Mouse (Mus musculus) liver, embryonic 14.5 days (tissue): ENCODE data around the gene Myrip. TPM values are rescaled to one million over a fixed set of nuclear protein-coding genes. Genes with fewer than 3 reads are reported as not detected.

Source experiments
- ATAC-seq: fragments of 200-750 bp; cut with Nextera tagmentation; 2 replicates; pipeline ENCODE4 v1.8.0; 2017; ENCODE audit warnings: moderate number of reproducible peaks, mild to moderate bottlenecking, moderate library complexity; ENCODE audit not compliant: insufficient read depth
- DNase-seq, 3 experiments: peaks; one replicate each; pipeline ENCODE4 v3.0.0-alpha.2; 2012 to 2013; ENCODE audit warnings: low read depth in 3 of 3, low spot score in 3 of 3
- H3K27ac ChIP-seq: fragments of 300-500 bp; sonication (generic); 2 replicates; pipeline ENCODE4 v1.5.1; 2014; ENCODE audit warnings: moderate library complexity, mild to moderate bottlenecking, control low read depth, inconsistent platforms
- H3K27me3 ChIP-seq: fragments of 300-500 bp; sonication (generic); 2 replicates; pipeline ENCODE4 v1.6.1; 2014; ENCODE audit warnings: mild to moderate bottlenecking, low read length, moderate library complexity; ENCODE audit not compliant: control insufficient read depth, insufficient read depth
- H3K36me3 ChIP-seq: fragments of 300-500 bp; sonication (generic); replicated peaks from 2 replicates; pipeline ENCODE4 v1.6.1; 2014; ENCODE audit warnings: low read depth; ENCODE audit not compliant: control insufficient read depth, insufficient read depth
- H3K4me1 ChIP-seq, 2 experiments: fragments of 200-500 bp in 1 of 2; fragments of 300-500 bp in 1 of 2; sonication (generic) in 1 of 2; replicated peaks; 2 replicates each; pipeline ENCODE4 v1.6.1; 2012 to 2014; ENCODE audit warnings: antibody characterized with exemption in 1 of 2, inconsistent platforms in 1 of 2, low read length in 1 of 2; ENCODE audit not compliant: control insufficient read depth in 2 of 2, insufficient read depth in 2 of 2
- H3K4me2 ChIP-seq: fragments of 300-500 bp; sonication (generic); 2 replicates; pipeline ENCODE4 v1.6.1; 2014; ENCODE audit warnings: low read depth, mild to moderate bottlenecking, control low read depth, moderate library complexity
- H3K4me3 ChIP-seq, 2 experiments: fragments of 200-500 bp in 1 of 2; fragments of 300-500 bp in 1 of 2; sonication (generic) in 1 of 2; 2 replicates each; pipeline ENCODE4 v1.5.1; 2012 to 2014; ENCODE audit warnings: low read depth in 2 of 2, low read length in 2 of 2, mild to moderate bottlenecking in 2 of 2, control low read depth in 1 of 2, inconsistent platforms in 1 of 2, moderate library complexity in 1 of 2; ENCODE audit not compliant: insufficient read depth in 1 of 2
- H3K9ac ChIP-seq: fragments of 300-500 bp; sonication (generic); replicated peaks from 2 replicates; pipeline ENCODE4 v1.6.1; 2014; ENCODE audit warnings: mild to moderate bottlenecking, control low read depth, moderate library complexity
- H3K9me3 ChIP-seq: fragments of 300-500 bp; sonication (generic); 2 replicates; pipeline ENCODE4 v1.6.1; 2016; ENCODE audit warnings: low read length, mixed read lengths; ENCODE audit not compliant: control insufficient read depth
- CTCF ChIP-seq: IDR thresholded peaks from 2 replicates; pipeline ENCODE4 v1.5.1; 2016; ENCODE audit warnings: antibody characterized with exemption, low read depth, control low read depth
- EP300 ChIP-seq: IDR thresholded peaks from 2 replicates; pipeline ENCODE4 v1.6.1; 2016; ENCODE audit warnings: antibody characterized with exemption, low read depth
- WGBS: fragments of 180-500 bp; shearing (Covaris S2); extraction: QIAGEN DNeasy Blood & Tissue Kit; methylation state at CpG from one replicate; pipeline ENCODE4 v1.1.7; 2014; ENCODE audit not compliant: insufficient replicate concordance; 5-methylcytosine and 5-hydroxymethylcytosine counted together
- polyA plus RNA-seq, 2 experiments: library from polyadenylated mRNA; depleted of rRNA in 1 of 2; stranded (reverse) in 1 of 2; unstranded in 1 of 2; fragments of >200 nt; fragmentation: Nextera tagmentation in 1 of 2; extraction: Ambion mirVana in 1 of 2; gene quantifications; 2 replicates each; pipeline versions ENCODE4 v1.2.1 to v1.2.3; 2012 to 2014

Gene Myrip
- polyA plus RNA-seq, 2 experiments: 0.02 to 0.18 TPM

- Histone ChIP-seq H3K9me3 (no peaks in the 10 kb centered on the region), H3K4me2 (no peak overlapping the region), H3K27me3 (no peaks in the 10 kb centered on the region), H3K27ac (no peak overlapping the region), H3K36me3 (no peaks in the 10 kb centered on the region), H3K4me3 (no peak overlapping the region), H3K4me1 (no peaks in the 10 kb centered on the region), H3K9ac (no peak overlapping the region)
- ATAC-seq: no peak
- TF ChIP-seq CTCF (no peak), EP300 (no peak)
- DNase-seq: no peak
- 65% methylated on average over 5 of the region's 5 CpGs for whole genome bisulfite sequencing
Measured at GRCm38 (mm10) chr9:120416729-120417128, 115.4 kb downstream of the Myrip start.

- Histone ChIP-seq H3K27ac (no peak overlapping the region), H3K4me3 (no peak overlapping the region), H3K36me3 (no peaks in the 10 kb centered on the region), H3K27me3 (no peaks in the 10 kb centered on the region), H3K4me1 (no peaks in the 10 kb centered on the region), H3K9ac (no peak overlapping the region), H3K4me2 (no peak overlapping the region), H3K9me3 (no peaks in the 10 kb centered on the region)
- TF ChIP-seq EP300 (no peak), CTCF (no peak)
- no peak for ATAC-seq
- WGBS: 57% methylated on average over 7 of the region's 7 CpGs
- DNase-seq: no peak
Measured at GRCm38 (mm10) chr9:120418582-120418981, 117.3 kb downstream of the Myrip start.

GRCm38 (mm10) chr9:120424567-120424966, 123.3 kb downstream of the Myrip start:
- Histone ChIP-seq H3K9me3 (no peaks in the 10 kb centered on the region), H3K27me3 (no peaks in the 10 kb centered on the region), H3K27ac (no peak overlapping the region), H3K36me3 (no peaks in the 10 kb centered on the region), H3K4me2 (no peak overlapping the region), H3K4me1 (no peaks in the 10 kb centered on the region; a peak in 1 of 4 replicates), H3K9ac (no peak overlapping the region), H3K4me3 (no peak overlapping the region)
- 50% methylated on average over 7 of the region's 7 CpGs for WGBS
- TF ChIP-seq EP300: no peak
- no peak for TF ChIP-seq CTCF
- ATAC-seq (no peak), DNase-seq (no peak)

- Histone ChIP-seq H3K9me3 (no peaks in the 10 kb centered on the region), H3K27me3 (no peaks in the 10 kb centered on the region), H3K9ac (no peak overlapping the region), H3K4me2 (no peak overlapping the region), H3K4me1 (no peaks in the 10 kb centered on the region; a peak in 1 of 4 replicates), H3K4me3 (no peak overlapping the region), H3K27ac (no peak overlapping the region), H3K36me3 (no peaks in the 10 kb centered on the region)
- no peak for ATAC-seq
- TF ChIP-seq CTCF: peak; percentile 73
- no peak for TF ChIP-seq EP300
- DNase-seq: peak in 1 of 3 experiments; percentile 9
- WGBS: 45% methylated on average over 5 of the region's 5 CpGs
Measured at GRCm38 (mm10) chr9:120425768-120426167, 124.5 kb downstream of the Myrip start.

- no peaks in the 10 kb centered on the region for H3K9me3 ChIP-seq
- no peak overlapping the region for H3K4me3 ChIP-seq
- no peaks in the 10 kb centered on the region; a peak in 1 of 4 replicates for H3K4me1 ChIP-seq
- TF ChIP-seq CTCF (no peak), EP300 (no peak)
- H3K9ac ChIP-seq: no peak overlapping the region
- H3K36me3 ChIP-seq: no peaks in the 10 kb centered on the region
- H3K27ac ChIP-seq: no peak overlapping the region
- DNase-seq (no peak), ATAC-seq (no peak)
- no peaks in the 10 kb centered on the region for H3K27me3 ChIP-seq
- H3K4me2 ChIP-seq: no peak overlapping the region
- WGBS: 13% methylated on average over 6 of the region's 6 CpGs
Measured at GRCm38 (mm10) chr9:120428181-120428580, 126.9 kb downstream of the Myrip start.
